Mouse (Mus musculus) heart, postnatal 0 days (tissue): Measurements from ENCODE around the gene Pakap.

Experiments used
- CTCF ChIP-seq: IDR thresholded peaks from 2 replicates; pipeline ENCODE4 v1.5.1; 2016; ENCODE audit warnings: antibody characterized with exemption, control low read depth, low read depth
- EP300 ChIP-seq: IDR thresholded peaks from 2 replicates; pipeline ENCODE4 v1.6.1; 2016; ENCODE audit warnings: antibody characterized with exemption, low read depth

DNA sequence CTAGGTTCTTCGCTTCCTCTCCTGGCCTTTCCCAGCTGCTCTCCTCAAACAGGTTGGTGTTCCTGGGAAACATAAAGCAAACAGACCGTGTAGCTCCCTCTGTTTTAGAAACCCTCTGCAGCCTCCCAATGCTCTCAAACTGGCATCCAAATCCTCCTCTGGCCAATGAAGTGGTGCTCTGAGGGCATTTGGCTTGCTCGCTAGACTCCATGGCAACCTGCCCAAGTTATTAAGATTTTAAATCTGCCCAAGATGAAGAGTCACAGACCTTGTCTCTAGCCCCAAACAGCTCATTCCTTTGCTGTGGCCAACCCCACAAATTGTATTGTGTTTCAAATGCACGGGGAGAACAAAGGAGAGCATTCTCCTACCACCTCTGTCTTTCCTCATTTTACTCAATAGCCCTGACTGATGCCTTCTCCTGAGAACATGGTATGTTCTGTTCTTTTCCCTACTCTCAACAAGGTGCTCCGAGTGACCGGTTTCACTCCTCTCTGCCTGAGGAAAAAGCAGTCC lies 356.6 kb downstream of the Pakap start:
- TF ChIP-seq EP300 (no peak), CTCF (no peak)
